Mouse (Mus musculus): ENCODE data around the gene Lhx4.

DNA sequence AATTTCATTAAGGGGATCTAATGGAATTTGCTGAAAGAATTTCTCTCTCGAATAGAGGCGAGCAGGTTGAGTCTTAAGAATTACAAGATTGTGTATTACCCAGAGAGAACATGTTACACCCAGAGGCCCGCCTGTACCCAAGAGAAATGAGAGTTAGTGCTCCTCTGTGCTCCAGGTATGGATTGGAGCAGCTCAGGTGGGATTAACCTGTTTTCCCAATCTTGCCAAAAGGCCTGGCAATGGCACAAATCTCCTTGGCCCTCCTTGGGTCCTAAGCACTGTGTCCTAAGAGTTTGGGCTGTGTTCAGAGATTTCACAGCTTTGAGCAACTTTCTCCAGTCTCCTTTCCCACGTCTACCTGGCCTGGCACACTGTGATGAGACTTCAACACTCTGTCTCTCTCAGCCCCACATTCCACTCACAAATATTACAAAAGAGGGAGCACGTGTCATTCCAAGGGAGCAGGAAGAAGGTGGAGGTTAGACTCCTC lies 48.2 kb downstream of the Lhx4 start:
- TF ChIP-seq CTCF (IDR thresholded peaks at IDR 0.05; ENCODE audit: low read depth) (no peak), EP300 (IDR thresholded peaks at IDR 0.05; ENCODE audit: low read depth) (no peak)
